Mouse (Mus musculus): ENCODE data around the gene Gas2l2.
A peak's percentile ranks its signal among the peaks of the same experiment; 100 is the strongest.

Gene Gas2l2

DNA sequence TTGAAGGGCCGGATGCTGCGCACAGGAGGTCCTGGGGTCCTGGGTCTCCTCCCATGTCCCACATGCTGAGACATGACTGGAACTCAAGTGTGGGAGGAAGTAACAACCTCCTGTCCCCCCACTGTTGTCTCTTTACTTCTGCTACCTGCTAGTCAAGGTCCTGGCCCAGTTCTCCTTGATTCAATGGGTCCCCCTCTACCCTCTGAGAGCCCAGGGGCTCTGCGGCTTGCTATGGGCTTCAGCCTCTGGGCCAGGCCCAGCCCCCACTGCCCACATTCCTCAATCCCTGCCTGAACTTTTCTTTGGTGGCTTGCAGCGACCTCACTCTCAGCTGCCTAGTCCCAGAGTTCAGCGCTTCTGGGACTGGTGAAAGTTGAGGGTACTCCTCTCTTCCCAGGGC is at the start of gene Gas2l2:
Gene Gas2l2 (minus strand): TSS at position 101 of the 400 bp plus-strand sequence.
- no peak for DNase-seq

DNA sequence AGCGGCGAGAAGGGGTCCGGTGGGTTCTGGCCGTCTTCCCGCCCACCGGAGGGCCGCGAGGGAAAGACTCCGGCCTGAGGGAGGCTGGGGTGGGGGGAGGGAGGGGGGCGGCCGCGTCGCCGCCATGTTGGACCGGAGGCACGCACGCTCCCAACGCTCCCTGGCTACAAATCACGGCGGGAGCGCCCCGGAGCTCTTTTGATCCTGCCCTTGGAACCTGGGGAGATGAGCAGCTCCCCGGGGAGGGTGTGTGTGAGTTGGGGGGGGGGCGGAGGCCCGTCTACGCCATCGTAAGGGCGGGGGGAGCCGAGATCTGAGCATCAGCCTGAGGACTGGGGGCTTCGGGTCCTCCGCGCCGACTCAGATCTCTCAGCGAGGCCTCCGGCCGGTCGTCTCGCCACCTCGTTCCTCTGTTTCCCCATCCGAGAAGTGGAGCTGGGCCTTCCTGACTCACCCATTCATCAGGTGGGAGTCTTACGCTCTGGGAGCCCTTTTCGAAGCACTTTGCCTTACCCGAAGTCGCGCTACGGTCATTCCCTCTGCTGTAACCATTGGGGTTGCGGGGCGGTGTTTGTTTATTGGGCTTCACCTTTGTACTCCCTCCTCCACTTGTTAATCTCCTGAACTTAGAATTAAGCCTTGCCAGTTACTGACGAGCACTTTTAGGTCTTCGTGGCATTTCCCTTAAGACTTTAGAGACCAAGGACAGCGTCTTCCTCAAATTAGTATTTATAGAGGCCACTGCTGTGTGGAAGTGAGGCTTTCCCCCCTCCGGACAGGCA is 44.2 kb upstream of the Gas2l2 start:
- DNase-seq, result no peak

DNA sequence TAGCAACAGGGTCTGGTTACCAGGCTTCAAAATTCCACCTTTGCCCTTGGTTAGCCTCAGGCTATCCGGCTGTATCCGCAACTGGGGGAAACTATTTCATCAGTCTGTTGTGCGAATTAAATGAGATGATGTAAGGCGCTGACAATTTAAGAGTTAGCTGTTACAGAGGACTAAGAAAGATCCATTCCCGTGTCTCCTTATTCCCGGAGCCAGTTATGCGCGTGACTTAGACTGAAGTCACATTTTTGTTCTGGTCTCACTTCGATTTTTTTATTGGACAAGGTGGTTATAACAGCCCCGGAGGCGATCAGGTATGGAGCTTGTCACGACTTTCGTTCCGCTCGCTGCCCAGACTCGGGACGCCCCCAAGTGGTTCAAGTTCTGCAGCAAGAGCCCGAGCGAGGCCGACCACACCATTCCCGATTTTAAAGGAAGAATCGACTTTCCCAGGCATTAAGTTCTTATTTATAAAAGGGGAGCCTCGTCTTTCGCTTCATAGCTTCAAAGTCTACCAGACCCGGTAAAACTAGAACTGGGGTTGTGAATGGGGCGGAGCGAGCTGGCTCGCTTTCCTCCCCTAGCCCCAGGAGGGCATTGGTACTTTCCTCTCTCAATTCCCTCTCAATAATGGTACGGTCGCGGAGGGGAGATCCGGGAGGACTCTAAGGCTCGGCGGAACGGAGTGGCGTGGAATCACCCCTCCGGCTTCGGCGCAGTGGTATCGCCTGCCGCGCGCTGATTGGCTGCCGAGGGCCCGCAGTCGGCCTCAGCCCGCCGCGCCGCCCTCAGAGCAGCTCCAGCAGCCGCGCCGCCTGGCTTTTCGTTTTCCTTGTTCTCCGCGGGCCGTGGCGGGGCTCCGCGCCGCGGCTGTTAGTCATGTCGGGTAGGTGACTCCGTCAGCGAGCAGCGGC is 43.3 kb upstream of the Gas2l2 start, which contains the start of gene Taf15:
Gene Taf15 (plus strand): TSS at position 763 of the 911 bp plus-strand sequence.
- peak; percentile 98 to 99 for DNase-seq

DNA sequence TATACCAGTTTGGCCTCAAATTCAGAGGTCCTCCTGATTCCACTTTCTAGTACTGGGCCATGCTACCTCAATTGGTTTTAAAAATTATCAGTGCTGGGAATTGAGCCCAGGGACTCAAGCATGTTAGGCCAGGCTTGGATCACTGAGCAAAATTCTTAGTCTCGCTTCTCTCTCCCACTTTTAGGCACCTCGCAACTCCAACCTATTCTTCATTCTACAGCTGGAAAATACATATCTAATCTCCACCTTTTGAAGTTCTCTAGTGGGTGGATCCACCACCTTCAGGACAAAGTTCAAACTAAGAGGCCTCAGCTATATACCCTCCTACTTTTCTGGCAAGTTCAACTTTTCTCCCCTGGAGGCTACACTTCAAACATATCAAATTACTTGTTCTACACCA is 42.5 kb upstream of the Gas2l2 start:
- DNase-seq, result no peak

DNA sequence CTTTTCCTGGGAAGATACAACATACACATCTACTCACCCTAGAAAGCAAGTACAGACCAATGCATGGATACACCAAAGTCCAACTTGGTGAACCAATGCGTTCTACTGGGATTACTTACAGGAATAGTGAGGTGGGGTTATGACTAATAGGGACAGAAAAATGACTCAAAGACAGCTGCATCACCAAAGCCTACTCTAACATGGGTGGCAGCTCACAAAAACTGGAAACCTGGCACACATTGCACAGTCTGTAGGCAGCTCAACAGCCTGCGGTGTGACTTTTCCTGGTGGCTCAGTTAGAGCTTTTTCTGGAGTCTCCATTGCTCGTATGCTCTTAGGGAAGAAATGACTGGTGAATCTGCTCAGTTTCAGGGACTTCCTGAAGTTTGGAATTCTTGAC is 39.5 kb upstream of the Gas2l2 start:
- DNase-seq, result no peak

DNA sequence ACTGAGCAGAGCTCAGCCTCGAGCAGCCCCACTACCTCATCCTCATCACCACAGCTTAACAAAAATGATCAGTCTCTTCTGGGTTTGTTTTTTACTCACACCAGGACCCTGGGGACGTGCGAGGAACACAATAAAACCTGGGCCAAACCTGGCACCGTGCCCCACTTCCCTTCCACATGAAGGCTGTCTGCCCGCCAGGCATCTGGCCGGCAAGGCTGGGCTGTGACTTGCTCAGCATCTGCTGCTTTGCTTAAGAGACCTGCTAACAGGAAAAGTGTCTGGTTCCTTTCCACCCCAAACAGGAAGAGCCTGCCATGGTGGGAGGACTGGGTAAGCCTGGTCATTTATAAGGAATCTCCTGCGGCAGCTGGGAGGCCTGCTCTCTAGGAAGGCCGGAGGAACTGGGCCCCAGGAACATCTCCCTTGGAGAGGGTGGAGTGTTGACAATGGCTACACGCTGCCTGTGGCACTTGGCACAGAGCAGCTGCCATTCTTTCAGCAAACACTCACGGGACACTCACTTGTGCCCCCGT is 37.9 kb upstream of the Gas2l2 start:
- DNase-seq, result peak; percentile 78 to 85

DNA sequence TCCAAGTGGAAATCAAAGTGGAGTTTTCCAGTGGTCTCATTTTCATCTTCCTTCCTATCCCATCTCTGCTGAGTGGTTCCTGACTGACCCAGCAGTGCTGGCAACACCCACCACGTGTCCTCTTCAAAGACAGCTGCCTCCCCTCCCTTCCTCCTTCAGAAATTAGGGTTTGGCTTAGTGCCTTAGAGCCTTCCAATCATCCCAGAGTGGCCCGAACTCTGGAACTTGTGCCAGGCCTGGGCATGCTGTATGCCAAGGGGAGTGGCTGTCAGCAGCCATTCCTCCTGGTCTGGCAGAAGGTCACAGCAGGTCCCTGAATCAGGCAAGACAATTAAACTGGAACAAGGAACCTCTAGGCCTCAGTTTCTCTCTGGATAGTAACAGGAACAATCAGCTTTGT is 36.7 kb upstream of the Gas2l2 start:
- peak in 1 of 2 experiments; percentile 40 for DNase-seq

DNA sequence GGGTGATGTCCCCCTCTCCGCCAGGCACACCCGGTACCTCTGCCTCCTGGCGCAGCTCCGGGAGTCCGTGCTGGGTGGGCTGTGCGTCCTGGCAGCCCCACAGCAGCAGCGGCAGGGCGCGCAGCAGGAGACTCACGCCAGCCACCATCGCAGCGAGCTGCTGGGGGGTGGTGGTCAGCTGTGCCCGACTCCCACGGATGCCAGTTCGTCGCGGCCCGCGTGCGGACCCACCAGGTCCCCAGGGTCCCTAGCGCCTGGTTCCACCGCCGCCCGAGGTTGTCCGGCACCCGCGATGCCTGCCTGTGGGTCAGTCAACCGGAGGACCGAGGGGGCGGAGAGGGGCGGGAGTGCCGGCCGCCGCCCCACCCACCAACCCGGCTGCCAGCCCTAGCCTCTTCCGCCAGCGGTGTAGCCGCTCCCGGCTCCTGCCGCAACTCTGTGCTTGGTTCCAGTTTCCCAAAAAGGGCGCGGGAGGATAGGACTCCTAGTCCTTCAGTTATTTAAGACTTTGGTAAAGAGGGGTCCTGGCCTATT is 33.5 kb upstream of the Gas2l2 start, which contains the start of gene Mmp28:
Gene Mmp28 (minus strand): TSS at position 361 of the 534 bp plus-strand sequence.
- DNase-seq, result peak; percentile 73 to 82

DNA sequence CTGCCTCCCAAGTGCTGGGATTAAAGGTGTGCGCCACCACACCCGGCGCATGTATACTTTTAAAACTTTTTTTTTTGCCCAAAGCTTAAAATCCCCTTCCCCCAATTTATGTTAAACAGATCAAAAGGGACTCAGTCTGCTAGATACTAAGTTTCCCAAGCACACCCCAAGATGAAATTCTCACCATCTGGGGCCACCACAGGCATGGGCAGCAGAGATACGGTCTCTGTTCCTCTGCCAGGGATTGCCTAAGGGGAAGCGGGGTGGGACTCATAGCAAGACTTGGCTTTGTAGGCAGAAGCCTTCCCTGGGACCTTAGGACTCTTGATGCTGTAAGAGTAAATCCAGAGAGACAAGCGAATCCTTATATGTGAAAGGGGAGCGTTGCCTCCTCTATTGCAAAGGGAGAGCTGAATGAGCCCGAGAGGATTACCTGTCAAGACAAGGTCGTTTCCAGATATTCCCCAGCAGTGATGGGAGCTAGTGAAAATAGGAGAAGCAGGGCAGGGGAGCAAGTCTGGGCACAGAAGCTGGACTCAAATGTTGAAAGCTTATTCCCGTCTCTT is 32.3 kb upstream of the Gas2l2 start:
- DNase-seq, result no peak

DNA sequence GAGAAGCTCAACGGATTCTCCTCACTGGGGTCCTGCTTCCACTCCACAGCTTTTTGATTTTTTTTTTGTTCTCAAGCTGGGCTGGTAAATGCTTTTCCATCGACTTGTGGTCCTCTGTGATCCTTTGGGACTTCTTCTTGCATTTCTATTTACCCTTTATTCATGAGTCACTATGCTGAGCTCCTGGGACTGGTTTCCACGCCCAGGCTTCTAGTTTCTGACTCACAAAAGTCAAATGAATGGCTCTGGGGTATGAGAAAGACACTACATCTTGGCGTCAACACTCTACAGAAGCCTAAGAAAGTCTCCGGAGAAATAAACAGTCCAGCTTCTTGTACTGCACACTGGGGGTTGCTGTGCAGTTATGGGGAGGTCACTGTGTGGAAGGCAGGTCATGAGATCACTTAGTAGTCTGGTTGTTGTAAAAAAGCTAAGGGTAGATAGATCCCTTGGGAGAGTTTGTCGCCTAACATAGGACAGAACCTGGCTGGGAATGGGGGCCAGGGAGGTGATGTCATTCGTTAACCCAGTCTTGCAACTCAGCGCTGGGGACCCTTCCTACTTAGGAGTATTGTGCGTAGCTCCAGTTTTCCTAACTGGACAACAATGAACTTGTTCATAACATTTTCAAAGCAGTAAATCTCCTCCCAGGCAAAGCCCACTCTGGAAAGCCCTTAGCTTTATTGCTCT is 28.8 kb upstream of the Gas2l2 start:
- DNase-seq, result no peak

DNA sequence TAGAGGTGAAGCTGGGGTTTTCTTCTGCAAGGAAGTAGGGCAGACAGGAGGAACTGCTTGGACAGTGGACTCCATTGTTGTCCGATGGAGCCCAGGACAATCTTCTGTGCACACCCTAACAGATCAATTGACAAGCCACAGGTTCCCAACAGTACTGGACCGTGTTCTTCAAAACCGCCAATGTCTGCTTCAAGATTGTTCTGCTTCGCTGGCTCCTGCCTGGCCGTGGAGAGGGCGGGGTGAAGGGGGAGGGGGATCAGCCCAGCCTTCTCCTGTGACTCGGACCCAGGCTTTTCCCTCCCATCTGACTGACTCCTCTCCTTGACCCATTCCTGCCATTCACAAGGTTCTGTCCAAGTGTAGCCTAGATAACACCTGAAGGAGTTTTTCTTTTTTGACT is 28.0 kb upstream of the Gas2l2 start:
- DNase-seq, result no peak

DNA sequence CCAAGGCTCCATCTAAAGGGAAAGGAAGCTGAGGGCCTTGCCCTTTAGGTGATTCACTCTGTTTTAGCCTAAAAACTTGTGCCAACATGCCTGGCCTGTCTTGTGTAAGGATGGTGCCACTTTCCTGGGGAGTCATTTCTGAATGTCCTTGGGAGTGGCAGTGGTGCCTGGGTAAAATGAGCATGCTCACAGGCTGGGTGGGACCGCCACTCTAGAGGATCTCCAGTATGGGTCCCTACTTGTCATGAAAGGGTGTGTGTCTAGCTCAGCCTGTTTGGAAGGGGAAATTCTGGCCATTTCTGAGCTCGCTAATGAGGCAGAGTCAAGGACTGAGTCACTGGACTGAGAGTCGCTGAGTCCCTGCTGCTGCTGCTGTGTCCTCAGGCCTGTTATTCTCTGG is 26.4 kb upstream of the Gas2l2 start:
- DNase-seq, result no peak

DNA sequence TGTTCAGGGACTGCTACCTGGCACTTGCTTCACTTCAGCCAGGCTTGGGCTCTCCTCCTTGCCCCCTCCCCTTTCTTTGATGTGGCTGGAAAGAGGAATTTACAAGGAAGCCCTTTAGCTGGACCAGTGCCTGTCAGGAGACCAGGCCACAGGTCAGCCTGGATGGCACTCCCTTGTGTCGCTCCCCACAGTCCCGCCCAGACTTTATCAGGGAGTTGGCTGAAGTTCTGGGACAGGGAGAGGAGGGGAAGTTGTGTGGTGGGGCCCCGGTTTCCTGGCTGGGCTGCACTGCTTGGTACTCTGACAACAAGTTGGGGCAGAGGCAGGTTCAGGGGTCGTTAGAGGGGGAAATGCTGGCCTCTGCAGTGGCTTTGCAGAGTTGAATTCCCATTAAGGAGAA is 25.3 kb upstream of the Gas2l2 start:
- DNase-seq, result peak in 1 of 2 experiments; percentile 55

DNA sequence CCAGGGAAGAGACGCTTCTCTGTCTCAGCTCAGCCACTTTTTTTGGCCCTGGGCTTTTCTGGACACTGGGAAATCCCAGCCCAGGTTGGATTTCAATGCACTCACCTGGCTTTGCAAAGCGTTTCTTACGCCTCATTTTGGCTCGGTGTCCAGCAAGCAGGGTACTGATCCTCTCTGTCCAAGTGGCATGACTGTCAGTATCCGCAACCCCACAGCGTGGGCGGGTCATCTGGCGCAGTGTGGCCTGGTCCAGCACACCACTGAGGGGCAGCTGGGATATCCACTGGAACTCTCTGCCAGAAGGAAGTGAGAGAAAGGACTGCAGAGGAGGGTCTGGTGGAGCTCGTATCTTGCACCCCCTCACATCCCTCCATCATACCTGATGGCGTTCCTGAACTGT is 22.0 kb upstream of the Gas2l2 start:
- DNase-seq, result no peak

DNA sequence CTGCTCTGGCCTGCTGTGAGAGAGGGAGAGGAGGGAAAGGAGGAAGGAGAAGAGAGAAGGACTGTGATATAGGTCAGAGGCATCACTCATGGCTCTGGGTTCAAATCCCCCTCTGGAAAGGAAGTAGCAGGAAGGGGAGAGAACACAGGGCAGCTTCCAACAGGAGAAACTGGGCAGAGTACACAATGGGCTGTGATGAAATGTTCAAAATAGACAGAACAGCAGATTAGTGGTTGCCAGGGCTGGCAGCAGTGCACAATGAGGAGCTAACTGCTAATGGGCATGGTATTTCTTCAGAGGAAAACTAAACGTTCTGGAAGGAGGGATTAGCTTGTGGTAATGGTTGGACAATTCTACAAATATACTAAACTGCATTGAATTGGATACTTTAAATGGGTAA is 21.3 kb upstream of the Gas2l2 start:
- no peak for DNase-seq

DNA sequence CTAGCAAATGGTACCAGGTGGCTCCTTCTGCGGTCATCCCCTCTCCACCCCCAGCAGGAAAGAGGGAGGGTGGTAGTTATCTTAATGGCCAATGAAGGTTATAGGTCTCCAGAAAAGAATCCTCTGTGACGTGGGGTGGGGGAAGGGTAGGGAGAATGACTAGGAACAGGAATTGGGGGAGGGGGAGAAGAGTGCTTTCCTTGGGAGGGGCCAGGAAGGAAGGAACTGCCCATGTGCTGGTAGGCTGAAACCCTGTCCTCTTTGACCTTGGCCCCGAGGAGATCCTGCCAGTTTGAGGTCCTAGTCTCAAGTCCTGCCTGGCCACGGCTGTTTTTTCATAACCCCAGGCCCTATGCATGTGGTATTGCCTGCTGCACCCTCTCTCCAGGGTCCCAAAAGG is 20.0 kb upstream of the Gas2l2 start:
- DNase-seq, result peak in 1 of 2 experiments; percentile 37

DNA sequence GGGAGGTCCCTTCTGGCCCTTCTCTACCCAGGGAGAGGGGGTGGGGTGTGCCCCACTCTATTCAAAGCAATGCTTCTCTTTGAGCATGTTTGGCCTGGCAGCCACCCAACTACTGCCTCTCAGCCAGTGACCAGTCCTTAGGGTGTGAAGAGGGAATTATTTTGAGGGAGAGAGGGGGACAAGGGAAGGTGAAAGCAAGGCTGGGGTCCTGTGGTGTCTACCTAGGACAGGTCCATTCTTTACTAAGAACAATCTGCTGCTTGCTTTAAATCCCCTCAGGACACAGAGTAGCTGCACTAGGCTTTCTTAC is 19.6 kb upstream of the Gas2l2 start:
- DNase-seq, result peak; percentile 60 to 68

DNA sequence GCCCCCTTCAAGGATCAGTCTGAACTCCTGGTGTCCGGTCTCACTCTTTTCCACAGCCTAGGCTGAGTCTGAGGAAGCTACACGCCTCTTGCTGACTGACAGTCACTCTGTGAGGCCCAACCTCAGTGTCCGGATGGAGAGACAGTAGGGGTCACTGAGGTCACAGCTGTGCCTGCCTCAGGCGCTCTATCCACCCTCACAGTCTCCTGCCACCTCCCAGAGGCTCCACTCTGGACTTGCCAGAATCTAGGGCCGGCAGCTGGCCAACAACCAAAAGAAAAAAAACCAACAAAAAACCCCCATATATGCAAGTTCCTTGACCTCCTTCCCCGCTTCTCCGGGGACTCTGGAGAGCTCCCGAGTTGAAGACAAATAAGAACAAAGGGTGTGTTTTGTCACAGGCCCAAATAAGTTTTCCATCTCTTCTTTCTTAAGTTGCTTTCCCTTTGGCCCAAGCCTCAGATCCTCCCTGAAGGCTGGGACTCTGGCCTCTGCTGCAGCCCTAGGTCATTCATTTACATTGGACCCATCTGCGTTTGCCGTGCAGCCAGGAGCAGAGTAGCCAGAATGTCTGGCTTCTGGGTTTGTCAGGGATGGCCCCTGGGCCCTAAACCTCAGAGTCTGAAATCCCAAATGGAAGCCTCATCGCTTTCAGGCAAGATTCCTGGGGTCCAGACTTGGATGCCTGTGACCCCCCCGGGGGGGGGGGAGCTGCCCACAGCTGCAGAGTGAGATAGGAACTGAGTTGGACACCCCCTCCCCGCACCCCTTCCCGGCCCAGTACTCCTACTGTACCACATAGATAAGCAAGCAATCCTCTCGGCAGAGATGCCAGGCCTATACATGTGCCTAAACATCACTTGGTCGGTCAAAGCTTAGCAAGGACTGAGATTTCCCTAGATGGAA is 19.0 kb upstream of the Gas2l2 start:
- DNase-seq, result peak; percentile 50 to 64

DNA sequence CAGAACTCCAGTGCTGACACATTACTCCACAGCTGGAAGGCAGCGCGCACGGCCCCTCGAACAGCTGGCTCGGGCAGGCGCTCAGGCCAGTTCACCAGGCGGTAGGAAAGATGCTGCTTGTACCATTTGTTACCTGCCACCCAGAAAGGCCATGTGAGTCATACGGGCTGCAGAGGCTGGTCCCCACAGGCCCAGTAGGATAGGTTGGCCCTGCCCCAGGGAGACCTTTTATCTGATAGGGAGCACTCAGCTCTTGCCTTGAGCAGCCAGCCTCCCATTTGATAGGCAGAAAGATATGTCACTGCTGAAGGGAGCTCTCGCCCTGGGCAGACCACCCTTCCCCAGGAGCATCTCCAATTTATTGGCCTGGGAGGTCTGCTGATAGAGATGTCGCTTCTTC is 18.4 kb upstream of the Gas2l2 start:
- DNase-seq, result no peak

DNA sequence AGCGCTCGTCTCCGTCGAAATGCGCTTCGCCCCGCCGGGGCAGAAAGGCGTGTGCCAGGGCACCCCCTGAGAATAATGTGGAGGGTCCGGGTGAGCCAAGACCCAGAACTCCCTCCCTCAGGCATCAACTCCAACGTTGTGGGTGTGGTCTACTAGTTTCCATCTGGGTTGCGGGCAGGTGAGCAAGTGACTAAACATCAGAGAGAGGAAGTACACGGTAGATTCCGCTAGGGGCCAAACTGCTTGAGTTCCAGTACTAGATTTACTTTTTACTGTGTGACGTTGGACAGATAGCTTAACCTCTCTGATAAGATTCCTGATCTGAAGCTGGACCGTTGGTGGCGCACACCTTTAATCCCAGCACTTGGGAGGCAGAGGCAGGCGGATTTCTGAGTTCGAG is 15.7 kb upstream of the Gas2l2 start:
- DNase-seq, result no peak

DNA sequence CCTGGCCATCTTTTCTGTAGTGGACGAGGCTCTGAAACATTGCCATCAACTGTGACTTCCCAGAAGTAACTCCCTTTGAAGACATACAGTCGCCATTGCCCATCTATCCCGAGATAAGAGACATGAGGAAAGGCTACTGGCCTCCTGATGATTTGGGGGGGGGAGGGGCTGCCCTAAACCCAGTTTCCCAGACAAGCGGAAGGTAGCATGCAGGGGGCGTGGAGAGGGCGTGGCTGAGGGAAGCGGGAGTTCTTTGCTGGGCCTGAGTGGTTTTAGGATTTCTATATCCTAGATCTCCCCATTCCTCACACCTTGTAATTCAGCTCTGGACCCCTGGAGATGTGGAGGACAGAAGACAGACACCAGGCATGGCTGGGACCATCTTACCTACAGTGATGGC is 14.6 kb upstream of the Gas2l2 start:
- DNase-seq, result peak in 1 of 2 experiments; percentile 35

Data from kidney, postnatal 4 days (tissue).